Mouse (Mus musculus): ENCODE data around the gene Timm9. TPM values are rescaled to one million over a fixed set of nuclear protein-coding genes. Genes with fewer than 3 reads are reported as not detected.
A peak's percentile ranks its signal among the peaks of the same experiment; 100 is the strongest.

Timm9 gene
- total RNA-seq (2021), result 10 to 100 TPM; 67.0 to 67.2 TPM
- long read RNA-seq, experiment 1, transcript Timm9-207 (5 exons, 718 nt), result major isoform, 15 of 27 reads
- long read RNA-seq, experiment 1, partial matches to known transcripts, result 2 of 27 reads
- long read RNA-seq, experiment 1, other reads (novel, unspliced or antisense), result 6 of 27 reads
- long read RNA-seq, experiment 2, transcript Timm9-207 (5 exons, 718 nt), result major isoform, 30 of 43 reads
- long read RNA-seq, experiment 2, transcript Timm9-201 (4 exons, 794 nt), result minor isoform, 5 of 43 reads
- long read RNA-seq, experiment 2, partial matches to known transcripts, result 0 of 43 reads
- long read RNA-seq, experiment 2, other reads (novel, unspliced or antisense), result 5 of 43 reads

DNA sequence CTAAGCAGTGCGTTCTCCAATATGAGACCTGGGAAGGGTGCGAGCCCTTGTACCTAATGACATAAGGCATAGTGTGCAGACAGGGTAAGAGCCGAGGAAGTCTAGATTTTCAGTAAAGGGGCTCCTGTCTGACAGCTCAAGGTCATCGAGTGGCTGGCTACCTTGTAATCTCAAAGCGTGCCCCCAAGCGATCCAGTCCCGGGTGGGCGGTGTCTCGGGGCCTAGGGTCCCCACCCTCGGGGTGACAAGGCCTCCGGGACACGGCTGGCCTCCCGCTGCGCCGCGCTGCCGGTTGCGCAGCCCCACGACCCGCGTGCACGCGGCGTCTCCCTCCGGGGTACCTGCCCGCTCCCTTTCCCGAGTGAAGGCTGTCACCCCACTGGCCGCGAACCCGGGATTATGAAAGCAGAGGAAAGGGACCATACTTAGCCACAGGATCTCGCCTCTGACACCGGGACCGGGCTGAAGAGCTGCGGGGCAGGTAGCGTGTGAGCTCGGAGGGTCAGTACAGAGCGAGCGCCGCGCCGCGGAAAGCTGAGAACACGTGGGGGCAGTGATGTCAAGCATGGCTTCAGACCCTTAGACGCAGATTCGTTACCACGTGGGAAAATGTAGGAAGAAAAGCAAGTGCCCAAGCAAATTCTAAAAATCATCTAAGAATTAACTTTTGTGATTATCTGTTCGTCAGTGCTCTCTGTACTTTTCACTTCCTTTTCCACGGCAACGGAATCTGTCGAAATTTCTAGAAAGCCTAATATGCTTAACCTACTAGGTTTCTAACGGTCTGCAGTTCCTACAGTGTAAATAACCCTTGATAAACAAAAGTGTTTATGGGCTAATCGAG lies at the start of gene Timm9, which contains the start of gene 2700049A03Rik:
Gene Timm9, minus strand, starts transcription at position 555 of the 844 bp plus-strand sequence.
Gene 2700049A03Rik, plus strand, starts transcription at position 719 of the 844 bp plus-strand sequence.
- peak; percentile 86 to 89 for DNase-seq (ENCODE audit: low spot score in 2 of 2)

DNA sequence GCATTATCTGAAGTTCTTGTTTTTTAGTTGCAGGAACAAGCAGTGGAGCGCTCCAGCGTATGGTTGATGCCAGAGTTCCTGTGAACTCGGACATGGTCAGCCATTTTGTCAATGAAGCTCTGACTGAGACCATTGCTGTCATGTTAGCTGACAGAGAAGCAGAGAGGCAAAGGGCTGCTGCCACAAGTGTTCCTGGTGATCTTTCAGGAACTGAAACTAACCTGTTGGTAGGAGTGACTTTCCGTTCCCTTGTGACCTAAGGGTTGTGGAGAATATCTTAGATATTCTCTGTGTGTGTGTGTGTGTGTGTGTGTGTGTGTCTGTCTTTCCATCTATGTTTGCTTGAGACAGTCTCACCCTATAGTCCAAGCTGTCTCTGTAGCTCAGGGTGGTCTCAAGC lies 47.9 kb upstream of the Timm9 start:
- DNase-seq (ENCODE audit: low spot score in 2 of 2), result no peak

DNA sequence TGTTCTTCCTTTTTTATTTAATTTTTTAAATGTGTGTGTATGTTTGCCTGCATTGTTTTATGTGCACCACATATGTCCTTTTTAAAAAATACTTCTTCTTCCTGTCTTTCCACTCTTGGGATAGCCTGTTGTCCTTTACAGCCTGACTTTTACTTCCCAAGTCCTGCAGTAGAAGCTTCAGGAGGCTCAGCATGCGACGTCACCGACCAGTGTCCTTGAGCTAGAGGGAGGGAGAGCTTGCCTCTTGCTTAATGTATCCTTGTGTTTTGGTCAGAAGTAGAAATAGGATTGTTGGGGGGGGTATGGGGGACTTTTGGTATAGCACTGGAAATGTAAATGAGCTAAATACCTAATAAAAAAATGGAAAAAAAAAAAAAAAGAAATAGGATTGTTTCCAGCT lies 47.3 kb upstream of the Timm9 start:
- DNase-seq (ENCODE audit: low spot score in 2 of 2), result no peak

DNA sequence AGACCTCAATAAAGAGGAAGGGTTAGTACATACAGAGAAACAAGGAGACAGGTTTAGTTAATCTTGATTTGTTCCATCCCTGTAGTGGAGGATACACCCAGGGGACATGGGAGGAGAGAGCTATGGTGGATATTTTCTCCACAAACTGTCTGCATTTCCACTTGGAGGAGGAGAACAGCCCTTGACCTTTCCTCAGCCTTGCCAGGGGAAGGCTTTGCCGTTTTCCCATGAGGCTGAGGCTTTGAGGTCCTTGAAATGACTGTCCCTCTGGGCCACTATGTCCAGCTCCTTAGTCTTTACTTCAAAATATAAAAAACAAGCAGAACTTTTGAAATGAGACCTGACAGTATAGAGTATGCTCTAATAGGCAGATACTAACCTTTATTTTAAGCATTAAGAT lies 33.4 kb upstream of the Timm9 start:
- DNase-seq (ENCODE audit: low spot score in 2 of 2), result no peak

DNA sequence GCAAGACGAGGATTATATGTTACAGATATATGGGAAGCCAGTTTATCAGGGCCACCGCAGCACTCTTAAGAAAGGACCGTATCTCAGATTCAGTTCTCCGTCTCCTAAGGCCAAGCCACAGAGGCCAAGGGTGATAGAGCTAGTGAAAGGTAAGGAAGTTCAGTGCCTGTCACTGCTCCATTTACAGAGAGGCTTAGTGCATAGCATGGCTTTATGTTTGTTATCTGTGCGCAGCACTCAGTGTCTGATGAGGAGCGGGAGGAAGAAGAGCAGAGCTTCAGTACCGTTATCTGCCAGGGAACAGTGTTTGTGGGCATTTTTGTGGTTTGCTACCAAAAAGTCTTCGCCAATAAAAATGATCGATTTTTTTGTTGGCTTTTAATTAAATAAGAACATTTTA lies 27.9 kb upstream of the Timm9 start:
- DNase-seq (ENCODE audit: low spot score in 2 of 2), result no peak

DNA sequence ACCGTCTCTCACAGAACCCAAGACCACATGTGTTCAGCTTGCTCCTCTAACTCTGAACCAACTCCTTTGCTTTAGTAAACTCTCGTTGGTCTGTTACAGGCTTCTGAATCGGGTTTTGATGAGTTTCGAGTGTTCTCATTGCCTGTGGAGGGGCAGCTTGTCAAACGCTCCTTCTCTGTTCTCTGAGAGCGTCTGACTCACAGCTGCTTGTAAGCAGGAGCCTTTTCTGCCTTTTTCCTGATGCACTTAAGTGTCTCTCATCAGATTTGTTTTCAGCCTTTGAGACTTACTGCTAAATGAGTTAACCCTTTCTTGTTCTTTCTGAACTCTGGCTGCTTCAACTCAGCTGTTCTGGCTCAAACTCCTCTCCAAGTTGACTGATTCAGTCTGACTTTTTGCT lies 21.5 kb upstream of the Timm9 start:
- no peak for DNase-seq (ENCODE audit: low spot score in 2 of 2)

DNA sequence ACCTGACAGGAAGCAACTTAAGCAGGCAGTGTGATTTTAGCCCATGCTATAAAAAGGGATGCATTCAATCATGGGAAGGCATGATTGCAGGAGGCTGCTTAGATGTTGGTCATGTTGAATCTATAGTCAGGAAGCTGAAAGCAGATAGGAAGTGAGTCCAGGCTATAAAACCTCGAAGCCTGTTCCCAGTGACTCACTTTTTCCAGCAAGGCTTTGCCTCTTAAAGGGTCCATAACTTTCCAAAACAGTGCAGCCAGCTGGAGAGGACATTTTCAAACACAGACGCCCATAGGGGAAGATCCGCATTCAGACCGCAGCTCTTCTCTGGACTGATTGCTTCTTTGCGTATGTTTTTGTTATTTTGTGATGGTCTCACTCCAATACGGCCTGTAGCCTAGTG lies 18.5 kb upstream of the Timm9 start:
- no peak for DNase-seq (ENCODE audit: low spot score in 2 of 2)

DNA sequence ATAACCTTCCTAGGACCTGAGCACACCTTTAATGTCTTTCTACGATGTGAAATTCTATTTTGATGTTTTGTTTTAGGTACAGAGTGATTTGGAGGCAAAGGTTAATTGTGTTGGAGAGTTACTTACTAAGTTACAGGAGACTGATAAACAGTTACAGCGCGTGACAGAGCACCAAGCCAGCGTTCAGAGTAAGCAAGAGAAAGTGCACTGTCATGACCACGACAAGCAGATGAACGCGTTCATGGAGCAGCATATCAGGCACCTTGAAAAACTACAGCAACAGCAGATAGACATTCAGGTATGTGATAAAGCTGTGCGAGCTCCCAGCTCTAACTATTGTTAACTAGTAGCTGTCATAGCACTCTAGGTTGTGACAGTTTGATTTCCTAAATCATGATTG lies 13.7 kb upstream of the Timm9 start:
- DNase-seq (ENCODE audit: low spot score in 2 of 2), result no peak

DNA sequence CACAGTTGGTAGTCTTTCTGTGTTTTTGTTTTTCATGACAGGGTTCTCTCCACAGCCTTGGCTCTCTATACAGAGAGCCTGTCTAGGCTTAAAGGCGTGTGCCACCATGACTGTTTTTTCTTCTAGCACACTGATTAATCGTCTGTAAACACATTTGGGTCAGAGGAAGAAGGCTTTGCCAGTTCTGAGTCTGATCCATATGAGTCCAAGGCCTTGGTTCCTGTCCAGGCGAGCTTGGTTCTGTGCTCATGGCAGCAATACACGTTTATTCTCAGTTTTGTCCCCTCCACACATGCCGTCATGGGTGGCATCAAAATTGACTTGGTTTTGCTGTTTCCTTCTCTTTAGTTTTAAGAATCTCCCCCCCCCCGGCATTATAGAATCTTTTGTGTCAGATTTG lies 13.0 kb upstream of the Timm9 start:
- no peak for DNase-seq (ENCODE audit: low spot score in 2 of 2)

DNA sequence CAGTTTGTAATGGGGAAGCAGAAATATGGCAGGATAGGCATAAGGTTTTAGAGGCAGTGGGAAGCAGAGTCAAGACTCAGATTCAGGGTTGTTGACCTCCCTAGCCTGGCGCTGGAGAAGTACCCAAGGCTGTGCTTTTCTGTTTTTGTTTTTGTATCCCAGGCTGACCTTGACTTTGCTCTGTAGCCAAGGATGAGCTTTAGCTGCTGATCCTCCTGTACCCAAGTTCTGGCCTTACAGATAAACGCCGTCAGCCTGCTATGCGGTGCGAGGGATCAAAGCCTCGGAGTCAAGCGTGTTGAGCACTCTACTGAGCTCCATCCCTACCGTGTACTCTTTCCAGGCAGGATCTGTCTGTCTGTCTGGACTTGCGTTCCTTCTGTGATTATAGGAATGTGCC lies 12.3 kb upstream of the Timm9 start:
- DNase-seq (ENCODE audit: low spot score in 2 of 2), result no peak

DNA sequence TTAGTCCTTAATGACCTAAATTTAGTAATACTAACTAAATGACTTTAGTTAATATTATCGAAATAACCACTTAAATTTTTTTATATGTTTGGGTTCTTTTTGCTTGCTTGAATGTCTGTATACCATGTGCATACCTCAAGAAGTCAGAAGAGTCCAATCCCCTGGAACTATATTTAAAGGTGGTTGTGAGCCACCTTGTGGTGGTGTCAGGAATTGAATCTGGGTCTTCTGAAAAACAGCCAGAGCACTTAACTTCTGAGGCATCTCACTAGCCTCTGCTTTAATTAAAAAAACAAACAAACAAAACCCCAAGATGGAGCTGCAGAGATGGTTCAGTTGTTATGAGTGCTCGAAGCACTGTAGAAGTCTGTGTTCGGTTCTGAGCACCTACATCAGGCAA lies 11.2 kb upstream of the Timm9 start:
- DNase-seq (ENCODE audit: low spot score in 2 of 2), result peak in 1 of 2 experiments; percentile 16

DNA sequence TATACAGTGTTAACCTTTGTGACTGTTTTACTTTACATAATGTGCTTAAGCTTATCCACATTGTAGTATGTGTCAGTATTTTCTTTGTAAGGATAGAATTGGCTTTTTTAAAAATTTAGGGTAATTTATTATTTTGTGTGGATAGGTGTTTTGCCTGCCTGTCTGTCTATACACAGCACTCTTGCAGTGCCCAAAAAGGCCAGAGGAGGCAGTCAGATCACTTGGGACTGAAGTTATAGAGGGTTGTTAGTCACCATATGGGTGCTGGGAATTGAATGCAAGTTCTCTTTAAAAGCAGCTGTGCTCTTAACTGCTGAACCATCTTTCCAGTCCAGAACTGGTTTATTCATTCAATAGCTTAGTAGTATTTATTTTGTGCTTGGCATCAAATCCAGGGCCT lies 4.7 kb upstream of the Timm9 start:
- no peak for DNase-seq (ENCODE audit: low spot score in 2 of 2)

DNA sequence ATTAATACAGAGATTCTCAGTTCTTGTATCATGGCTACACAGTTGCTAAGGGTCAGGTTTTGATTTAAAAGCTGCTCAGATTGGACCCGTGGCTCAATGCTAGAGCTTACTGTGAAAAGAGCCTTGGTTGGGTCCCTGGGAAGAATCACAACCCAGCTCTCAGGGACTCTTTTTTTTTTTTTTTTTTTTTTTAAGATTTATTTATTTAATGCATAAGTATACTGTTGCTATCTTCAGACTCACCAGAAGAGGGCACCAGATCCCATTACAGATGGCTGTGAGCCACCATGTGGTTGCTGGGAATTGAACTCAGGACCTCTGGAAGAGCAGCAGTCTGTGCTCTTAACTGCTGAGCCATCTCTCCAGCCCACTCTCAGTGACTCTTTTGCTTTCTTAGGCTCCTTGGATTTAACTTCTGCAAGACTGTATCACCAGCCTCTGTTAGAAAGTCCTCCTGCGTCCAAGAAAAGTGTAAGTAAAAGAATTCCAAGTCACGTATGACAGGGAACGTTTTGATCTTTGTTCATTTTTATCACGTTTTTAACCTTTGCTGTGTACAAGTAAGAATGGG lies 2.9 kb upstream of the Timm9 start:
- DNase-seq (ENCODE audit: low spot score in 2 of 2), result no peak

DNA sequence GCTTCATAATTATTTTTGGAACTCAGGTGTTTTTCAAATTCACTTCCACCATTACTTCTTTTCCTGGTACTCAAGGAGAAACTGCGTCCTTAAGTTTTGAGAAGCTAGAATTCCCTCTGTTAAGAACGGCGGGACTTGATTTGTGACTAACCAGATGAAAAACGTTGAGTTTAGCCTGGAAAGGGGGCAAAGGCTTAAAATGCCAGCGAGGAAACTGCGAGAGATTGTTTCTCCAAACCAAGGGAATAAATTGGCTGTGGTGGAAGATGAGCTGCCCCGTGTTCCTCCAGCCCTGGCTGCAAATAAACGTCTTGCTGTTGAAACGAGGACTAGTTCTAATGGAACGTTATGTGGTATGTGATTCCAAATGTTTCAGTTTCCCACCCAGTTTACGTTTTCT lies 1.2 kb upstream of the Timm9 start:
- no peak for DNase-seq (ENCODE audit: low spot score in 2 of 2)

DNA sequence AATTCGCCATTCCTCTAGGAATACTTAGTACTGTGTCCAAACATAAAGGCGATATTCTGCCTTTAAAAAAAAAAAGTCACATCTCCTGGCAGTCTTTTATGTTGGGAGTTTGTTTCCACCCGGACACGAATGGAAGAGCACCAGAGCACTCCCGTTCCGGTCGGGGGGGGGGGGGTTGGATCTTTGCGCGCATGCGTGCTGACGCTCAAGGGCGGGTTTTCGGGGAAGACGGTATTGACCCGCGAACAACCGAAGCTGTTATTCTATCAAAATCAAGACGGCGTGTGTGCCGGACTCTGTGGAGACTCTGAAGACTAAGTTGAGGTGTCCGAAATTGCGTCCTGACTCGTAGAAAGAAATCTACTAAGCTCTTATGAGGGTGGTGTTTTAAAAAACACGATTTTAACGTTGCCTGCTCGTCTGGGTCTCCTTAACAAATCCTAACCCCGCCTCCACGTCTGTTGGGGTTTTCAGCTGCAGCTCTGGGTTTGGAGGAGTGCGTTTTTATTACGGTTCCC lies 549 bp upstream of the Timm9 start:
- peak; percentile 78 to 80 for DNase-seq (ENCODE audit: low spot score in 2 of 2)

DNA sequence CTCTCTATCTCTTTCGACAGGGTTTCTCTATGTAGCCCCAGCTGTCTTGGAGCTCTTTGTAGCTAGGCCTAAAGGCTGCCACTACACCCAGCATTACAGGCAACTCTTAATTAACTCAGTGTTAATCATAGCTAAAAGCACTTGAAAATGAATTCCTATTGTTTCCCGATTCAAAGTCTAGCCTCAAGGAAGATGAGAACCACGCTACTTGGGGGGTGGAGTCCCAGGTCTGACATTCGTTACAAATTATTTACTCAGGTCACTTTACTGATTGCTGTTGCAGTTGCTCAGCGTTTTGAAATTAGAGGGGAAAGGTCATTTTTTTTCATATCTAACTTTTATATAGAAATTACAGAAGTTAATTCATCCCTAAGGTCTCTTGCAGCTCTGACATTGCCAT lies 903 bp downstream of the Timm9 start:
- no peak for DNase-seq (ENCODE audit: low spot score in 2 of 2)

DNA sequence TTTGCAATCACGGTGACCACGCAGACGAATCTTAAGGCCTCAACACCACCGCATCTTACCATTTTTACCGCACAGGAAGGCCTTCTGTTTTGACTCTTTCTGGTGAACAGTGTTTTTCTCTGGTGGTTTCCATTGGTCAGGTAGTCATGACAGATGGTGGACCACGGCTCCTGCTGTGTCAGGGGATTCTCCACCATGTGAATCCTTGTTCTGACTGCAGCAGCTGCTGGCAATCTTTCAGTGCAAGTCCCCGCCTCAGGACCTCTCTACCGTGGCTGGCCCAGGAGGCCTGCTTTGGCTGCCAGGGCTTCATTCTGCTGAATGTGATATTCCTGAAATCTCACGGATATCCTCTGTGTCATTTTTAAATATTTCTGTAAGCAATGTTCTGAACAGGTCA lies 13.2 kb downstream of the Timm9 start:
- DNase-seq (ENCODE audit: low spot score in 2 of 2), result no peak

DNA sequence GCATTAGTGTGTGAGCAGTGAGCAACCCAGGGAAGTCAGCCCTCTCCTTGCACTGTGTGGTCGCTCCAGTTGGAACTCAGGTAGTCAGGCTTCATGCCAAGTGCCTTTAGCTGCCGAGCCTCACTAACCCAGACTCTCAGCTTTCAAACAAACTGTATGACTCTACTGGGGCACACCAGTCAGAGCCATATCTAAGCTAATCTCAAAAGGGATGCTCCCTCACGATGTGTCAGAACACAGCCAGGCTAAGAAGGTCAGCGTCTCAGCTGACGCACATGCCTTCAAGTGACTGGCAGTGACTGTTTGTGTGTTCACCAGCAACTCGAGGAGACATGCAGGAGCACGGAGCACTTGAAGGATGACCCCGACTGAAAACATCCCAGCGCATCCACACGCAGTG lies 13.8 kb downstream of the Timm9 start:
- no peak for DNase-seq (ENCODE audit: low spot score in 2 of 2)

DNA sequence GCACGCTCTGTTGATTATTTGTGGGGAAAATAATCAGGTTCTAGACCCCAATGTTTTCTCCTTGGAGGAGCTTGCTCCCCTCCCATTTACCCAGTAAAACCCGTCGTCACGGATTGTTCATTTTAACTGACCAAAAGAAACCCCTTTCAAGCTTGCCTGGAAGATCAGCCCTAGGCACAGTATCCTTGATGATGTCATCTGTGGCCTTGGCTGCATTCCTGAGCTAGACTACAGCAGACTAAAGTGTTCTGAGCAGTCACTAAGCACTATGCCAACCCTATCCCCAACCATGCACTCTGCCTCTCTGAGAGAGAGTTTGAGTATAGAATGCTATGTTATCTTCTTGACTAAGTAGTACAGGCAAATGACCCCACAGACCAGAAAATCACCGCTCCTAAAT lies 20.1 kb downstream of the Timm9 start:
- DNase-seq (ENCODE audit: low spot score in 2 of 2), result no peak

DNA sequence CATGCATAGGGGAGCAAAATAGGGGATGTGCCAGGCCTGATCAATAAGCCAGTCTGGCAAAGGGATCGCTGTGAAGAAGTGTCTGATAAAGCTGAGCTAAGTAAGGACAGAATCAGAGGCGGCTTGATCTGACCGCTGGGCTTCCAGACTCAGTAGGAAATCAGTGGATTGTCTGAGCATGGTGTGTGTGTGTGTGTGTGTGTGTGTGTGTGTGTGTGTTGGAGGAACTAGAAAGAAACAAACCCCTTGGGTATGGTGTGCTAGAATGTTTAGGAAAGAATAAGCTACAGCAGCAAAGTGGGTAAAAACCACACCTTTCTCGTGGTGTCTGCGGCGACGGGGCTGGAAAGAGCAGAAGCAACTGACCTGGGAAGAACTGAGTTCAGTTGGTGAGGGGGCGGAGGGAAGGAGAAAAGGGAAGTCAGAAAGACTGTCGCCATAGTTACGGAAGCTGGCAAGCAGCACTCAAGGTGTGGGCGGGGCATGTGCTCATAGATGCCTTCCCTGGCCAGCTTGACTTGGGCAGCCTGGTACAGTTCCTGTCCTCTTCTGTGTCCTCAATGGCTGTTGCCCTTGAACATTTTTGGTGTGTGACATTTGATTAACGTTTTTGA lies 22.7 kb downstream of the Timm9 start:
- peak; percentile 26 to 54 for DNase-seq (ENCODE audit: low spot score in 2 of 2)

DNA sequence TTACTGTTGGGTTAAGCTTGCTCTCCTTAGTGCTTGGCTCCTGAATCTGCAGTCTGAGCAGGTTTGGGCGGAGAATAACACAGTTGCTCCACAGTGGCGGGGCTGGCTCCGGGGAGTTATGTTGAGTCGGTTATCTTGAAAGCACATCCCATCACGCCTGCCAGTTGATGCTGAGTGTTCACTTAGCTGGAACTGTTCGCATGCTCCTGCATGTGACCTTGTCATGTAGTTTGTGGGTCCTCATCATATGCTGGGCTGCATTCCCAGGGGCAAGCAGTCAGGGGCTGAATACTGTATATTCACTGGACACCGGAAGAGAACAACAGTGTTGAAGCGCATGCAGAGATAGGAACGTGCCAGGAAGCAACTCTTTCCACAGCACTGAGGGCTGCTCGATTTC lies 23.4 kb downstream of the Timm9 start:
- no peak for DNase-seq (ENCODE audit: low spot score in 2 of 2)

DNA sequence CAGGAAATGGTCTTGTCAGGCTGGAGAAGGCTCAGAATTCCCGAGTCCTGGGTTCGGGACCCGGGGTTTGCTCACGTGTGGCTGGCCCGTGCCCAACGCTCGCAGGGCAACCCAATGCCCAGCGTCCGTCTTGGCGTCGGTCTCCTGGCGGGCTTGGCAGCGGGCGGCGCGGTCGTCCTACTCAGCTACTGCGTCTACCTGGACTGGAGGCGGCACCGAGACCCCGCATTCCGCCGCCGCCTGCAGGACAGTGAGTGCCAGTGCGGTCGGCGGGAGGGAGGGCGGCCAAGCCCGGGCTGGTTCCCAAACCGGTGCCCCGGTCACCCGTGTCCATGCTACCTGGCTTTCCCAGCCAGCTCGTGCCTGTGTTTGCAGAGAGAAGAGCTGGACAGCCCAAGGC lies 25.2 kb downstream of the Timm9 start, which contains the start of gene Tomm20l:
Gene Tomm20l, plus strand, starts transcription at position 98 of the 400 bp plus-strand sequence.
- no peak for DNase-seq (ENCODE audit: low spot score in 2 of 2)
